Mouse (Mus musculus) T-helper 17 cell (primary cell): ENCODE measurements around the gene Gk.

Experiments
- in situ Hi-C, 2 experiments: fragments of 300-600 bp; cut with MboI, MseI; formaldehyde crosslinking; loops; 1 replicate in 1 of 2; 2 replicates in 1 of 2; pipeline ENCODE4 v1.15.1; 2025; ENCODE audit warnings: high pct_unique_total_duplicates in 2 of 2

The Gk gene

GRCm38 (mm10) chrX:85776544-85777087 is at the start of gene Gk:
Gk (minus strand) TSS chrX:85776819.
- in situ Hi-C loops, result loop anchor here in 1 of 2 experiments (10.0 kb wide), 1 partner anchor 1158 kb away; no protein-coding TSS in a partner anchor

DNA sequence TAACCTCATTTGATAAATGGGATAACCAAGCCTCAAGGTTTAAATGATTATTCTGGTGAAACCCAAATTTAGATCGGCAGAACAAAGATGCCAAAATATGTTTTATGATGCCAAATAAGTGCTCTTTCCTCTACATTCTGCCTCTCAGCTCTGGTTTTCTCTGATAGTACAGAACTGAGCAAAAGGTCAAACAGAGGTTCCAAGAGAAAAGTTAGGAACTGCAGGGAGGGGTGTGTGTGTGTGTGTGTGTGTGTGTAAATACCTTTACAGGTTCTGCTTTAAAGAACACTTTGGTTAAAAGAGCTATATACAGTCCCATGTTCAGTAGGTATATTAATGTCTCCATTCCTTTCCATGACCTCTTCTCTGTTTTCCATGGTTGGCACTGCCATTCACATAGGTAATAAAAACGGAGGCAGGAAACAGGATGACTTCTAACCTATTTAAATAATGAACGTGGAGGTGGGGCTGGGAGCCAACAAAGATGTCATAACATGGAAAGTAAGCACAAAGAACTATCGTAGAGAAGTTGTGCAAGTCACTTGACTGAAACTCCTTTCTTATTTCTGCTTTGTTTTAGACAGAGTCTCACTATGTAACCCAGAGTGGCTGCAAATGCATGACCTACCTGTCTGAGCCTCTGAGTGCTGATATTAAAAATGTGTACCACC is 28.2 kb upstream of the Gk start:
- in situ Hi-C loops, result no loop called here

GRCm38 (mm10) chrX:85803006-85803405 is 26.4 kb upstream of the Gk start:
- in situ Hi-C loops, result no loop called here

GRCm38 (mm10) chrX:85797449-85797848 is 20.8 kb upstream of the Gk start:
- in situ Hi-C loops, result no loop called here

DNA sequence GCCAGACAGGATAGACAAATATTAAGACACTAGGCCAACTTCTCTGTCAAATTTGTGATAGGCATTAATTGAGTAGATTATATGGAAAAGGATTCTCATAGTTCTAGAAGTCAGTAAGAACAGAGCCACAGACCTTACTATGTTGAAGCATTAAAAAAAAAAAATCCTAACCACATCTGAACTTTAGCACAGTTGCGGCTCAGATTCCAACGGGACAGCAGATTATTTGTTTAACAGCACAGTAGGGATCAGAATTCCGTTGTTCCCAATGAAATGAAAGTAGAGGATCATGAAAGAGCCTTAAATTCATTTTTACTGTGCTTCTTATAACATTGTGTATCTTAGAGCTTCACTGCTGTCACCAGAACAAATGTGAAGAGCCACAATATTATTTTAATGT is 1.7 kb upstream of the Gk start:
- in situ Hi-C loops, result loop anchor here in 1 of 2 experiments (10.0 kb wide), 1 partner anchor 1156 kb away; no protein-coding TSS in a partner anchor

DNA sequence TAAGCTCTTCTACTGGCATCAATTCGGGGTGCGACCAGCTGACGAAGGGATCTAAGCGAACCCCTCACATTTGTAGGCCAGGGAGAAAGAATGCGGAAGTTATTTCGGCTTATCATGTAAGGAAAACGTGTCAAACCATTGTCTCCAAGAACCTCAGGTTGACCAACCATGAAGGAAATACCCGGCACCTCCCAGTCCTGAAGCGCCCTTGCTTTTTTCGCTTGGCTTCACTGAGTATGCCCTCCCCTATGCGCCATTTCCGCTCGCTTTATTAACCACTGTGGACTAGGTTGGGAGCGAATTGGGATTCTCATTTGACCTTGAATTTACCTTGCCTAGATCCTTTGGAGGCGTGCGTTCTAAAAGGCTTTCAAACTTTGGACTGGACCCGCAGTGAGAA is 522 bp upstream of the Gk start:
- in situ Hi-C loops, result loop anchor here in 1 of 2 experiments (10.0 kb wide), 1 partner anchor 1158 kb away; no protein-coding TSS in a partner anchor

- in situ Hi-C loops, result loop anchor here in 1 of 2 experiments (10.0 kb wide), 1 partner anchor 1159 kb away; no protein-coding TSS in a partner anchor
Measured at GRCm38 (mm10) chrX:85775879-85776543, 608 bp downstream of the Gk start.

- in situ Hi-C loops, result loop anchor here (5.0 to 10.0 kb wide), 3 partner anchors 101 to 1163 kb away; partner anchors contain the start of gene 5430427O19Rik (in 1 of the 2)
Measured at GRCm38 (mm10) chrX:85771303-85771702, 5.3 kb downstream of the Gk start.

DNA sequence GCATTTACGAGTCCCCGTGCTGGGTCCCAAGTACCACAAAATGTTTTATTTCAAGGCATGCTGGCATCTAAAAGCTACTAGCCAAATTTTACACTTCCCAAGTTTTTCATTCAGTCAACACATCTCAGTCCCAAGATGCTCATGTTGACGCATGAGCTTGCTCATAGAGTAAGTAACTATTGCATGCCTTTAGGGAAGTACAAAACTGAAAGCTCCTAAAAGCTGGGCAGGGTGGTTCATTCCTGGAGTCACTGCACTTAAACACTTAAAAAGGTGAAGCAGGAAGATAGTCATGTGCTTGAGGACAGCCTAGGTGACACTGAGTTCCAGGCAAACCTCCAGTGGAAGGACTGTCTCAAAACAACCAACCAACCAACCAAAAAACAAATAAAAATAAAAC is 5.9 kb downstream of the Gk start:
- in situ Hi-C loops, result loop anchor here (5.0 to 10.0 kb wide), 3 partner anchors 102 to 1164 kb away; partner anchors contain the start of gene 5430427O19Rik (in 1 of the 2)

DNA sequence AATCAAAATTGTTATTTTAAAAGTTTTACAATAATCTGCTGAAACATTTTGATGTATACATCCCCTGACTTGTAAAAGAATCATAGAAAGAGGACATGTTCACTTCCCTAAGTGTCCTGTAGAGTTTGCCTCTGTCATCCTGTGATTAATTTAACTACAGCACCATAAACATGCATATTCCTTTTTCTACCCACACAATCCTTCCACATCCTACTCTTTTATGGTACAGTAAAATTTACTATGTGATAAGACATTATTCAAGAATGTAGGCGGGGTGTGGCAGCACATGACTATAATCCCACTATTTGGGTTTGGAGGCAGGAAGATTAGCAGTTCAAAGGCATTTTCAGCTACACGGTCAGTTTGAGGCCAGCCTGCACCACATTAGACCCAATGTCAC is 8.0 kb downstream of the Gk start:
- in situ Hi-C loops, result no loop called here

DNA sequence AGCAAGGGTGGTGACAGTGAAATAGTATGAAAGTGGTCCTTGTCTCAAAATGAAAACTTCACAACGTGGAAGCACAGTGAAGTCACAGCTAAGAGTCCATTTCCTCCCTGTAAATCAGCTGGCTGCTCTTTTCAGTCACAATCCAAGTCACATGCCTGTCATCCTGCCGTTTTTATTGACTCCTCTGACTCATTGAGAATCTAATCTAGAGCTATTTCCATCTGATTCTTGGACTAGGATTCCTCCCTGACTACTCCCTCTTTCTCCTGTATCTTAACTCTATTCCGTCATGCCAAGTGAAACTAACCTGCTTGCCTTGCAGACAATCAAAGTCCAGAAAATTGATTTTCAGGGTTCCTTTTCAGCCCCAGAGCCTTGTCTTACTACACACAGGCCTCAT is 20.6 kb downstream of the Gk start:
- in situ Hi-C loops, result no loop called here

DNA sequence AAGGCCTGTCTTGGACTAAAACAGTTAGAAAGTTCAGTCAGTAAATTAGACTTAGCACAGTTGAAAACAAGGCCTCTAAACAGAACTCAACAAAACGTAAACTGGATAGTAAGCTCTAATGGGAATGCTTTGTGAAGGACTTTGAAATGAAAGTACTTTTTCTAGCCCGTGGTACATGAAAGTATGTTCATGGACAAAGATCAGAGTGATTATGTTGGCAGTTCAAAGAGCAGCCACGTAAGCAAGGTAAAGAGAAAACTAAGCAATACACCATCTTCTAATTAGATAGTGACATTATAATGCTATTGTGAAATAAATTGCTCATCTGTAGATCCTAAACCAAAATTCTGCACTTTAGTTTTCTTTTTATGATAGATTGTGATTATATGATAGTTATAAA is 32.8 kb downstream of the Gk start:
- in situ Hi-C loops, result no loop called here

GRCm38 (mm10) chrX:85733228-85733627 is 43.4 kb downstream of the Gk start:
- in situ Hi-C loops, result no loop called here

GRCm38 (mm10) chrX:85731133-85731938 is 45.3 kb downstream of the Gk start:
- in situ Hi-C loops, result no loop called here

- in situ Hi-C loops, result no loop called here
Measured at GRCm38 (mm10) chrX:85721226-85721625, 55.4 kb downstream of the Gk start.

DNA sequence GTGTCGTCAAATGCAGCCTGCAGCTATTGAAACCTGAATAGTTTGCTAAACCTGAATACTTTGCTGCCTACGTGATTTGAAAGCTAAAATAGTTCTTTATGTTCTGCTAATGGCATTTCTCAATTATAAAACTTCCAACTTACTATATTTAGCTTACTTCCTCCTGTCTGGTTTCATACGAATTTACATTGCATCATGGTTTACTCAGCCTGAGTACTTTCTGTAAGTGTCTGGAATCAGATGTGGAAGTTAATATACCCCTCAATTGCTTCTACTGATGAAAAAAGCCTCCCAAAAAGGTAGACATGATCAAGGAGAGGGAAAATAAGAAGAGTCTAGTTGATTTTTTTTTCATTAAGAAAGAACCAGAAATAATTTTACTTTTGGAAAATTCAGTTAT is 66.2 kb downstream of the Gk start:
- in situ Hi-C loops, result no loop called here

DNA sequence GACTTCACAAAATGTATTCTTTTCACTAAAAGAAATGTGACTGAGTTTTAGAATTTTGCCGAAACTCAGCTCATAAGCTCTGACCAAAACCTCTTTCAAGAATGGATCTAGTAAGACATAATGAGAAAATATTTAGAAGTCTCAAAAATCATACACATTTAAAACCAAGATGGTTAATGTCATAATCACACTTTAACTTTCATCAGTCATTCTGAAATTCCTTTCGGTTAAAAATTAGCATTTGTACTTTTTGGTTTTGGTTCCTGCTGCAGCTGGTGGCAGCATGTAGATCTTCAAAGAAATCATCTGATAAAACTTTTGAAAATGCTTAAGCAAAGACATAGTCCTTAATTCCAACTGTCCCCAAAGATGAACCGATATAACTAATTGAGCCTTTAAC is 70.9 kb downstream of the Gk start:
- in situ Hi-C loops, result no loop called here

DNA sequence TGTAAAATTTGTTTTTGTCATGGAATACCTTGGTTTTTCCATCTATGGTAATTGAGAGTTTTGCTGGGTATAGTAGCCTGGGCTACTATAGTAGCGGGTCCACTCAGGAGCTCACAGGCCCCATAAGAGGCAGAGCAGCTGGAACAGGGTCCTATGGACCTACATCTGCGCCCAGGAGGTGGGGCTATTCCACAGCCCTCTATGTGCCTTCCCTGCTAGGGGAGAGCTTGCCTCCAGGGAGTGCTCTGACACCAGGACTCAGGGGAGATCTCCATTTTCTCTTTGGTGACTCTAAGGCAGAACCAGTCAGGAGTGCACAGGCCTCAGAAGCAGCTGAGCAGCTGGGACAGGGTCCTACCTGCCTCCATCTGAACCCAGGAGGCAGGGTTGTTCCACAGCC is 92.9 kb downstream of the Gk start:
- in situ Hi-C loops, result loop anchor here in 1 of 2 experiments (10.0 kb wide), 1 partner anchor 1511 kb away; no protein-coding TSS in a partner anchor

GRCm38 (mm10) chrX:85682125-85682524 is 94.5 kb downstream of the Gk start:
- in situ Hi-C loops, result loop anchor here in 1 of 2 experiments (10.0 kb wide), 1 partner anchor 1513 kb away; no protein-coding TSS in a partner anchor

DNA sequence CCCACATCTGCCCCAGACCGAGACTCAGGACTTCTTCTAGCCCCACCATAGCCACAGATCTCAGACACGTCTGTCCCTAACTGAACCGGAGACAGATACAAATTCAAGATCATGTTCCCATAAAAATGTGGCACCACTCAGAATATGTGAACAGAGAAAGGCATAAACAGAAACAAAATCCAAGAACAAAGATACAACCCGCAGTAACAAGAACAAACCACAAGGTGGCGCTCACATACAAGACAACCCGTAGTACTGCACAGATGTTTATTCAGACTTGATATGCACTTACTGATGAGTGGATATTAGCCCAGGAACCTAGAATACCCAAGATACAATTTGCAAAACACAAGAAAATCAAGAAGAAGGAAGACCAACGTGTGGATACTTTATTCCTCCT is 99.8 kb downstream of the Gk start:
- in situ Hi-C loops, result loop anchor here (5.0 kb wide), 1 partner anchor 240 kb away; no protein-coding TSS in a partner anchor
